Mouse (Mus musculus): ENCODE measurements around the gene Zfpm1. TPM values are rescaled to one million over a fixed set of nuclear protein-coding genes. Genes with fewer than 3 reads are reported as not detected.
A peak's percentile ranks its signal among the peaks of the same experiment; 100 is the strongest.

Gene Zfpm1
- polyA plus RNA-seq, 1 experiment: 5.8 TPM

DNA sequence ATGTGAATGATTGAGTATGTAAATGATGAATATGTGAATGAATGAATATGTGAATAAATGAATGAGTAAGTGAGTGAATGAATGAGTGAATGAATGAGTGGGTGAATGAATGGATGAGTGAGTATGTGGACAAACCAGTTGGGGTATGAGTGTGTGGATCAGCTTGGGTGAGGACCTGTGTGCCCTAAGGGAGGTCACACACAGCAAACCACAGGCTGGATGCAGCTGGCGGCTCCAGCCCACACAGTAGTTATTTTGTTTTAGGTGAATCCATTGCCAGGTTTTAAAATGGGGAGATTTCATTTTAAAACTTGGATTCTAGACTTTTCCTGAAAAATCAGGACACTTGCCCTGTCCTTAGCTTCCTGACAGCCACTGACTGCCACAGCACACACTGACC lies 30.2 kb upstream of the Zfpm1 start:
- Histone ChIP-seq H3K4me3 (ENCODE audit: insufficient read depth, low read length) (no peak overlapping the region), H3K27ac (ENCODE audit: insufficient read depth, low read depth, low read length) (no peak overlapping the region), H3K4me1 (ENCODE audit: control insufficient read depth, insufficient read depth, low read length) (peaks cover 1% of the 10 kb centered on the region)
- TF ChIP-seq CTCF (IDR thresholded peaks at IDR 0.05; ENCODE audit: low read depth, low read length): no peak
- TF ChIP-seq POLR2A (IDR thresholded peaks at IDR 0.05; ENCODE audit: borderline replicate concordance, low read depth, low read length): no peak

DNA sequence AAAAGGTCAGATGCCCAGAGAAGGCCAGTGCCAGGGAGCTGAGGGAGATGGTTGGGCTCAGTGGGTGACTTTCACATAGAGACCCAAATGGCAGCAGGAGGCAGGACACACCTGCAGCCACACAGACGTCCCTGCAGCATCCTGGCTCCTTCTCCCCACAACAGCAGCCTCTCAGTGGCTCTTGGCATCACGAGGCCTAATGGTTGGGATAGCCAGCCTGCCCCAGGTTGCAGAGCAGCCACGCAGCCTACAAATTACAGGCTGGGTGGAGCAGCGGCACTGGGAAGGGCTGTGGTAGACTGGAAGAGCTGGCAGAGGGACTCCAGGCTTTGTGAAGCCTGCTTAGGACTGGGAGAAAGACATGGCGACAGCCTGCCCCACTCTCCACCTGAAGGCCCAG lies 29.6 kb upstream of the Zfpm1 start:
- Histone ChIP-seq H3K4me1 (ENCODE audit: control insufficient read depth, insufficient read depth, low read length) (no peaks in the 10 kb centered on the region), H3K27ac (ENCODE audit: insufficient read depth, low read depth, low read length) (no peak overlapping the region), H3K4me3 (ENCODE audit: insufficient read depth, low read length) (no peak overlapping the region)
- no peak for TF ChIP-seq POLR2A (IDR thresholded peaks at IDR 0.05; ENCODE audit: borderline replicate concordance, low read depth, low read length)
- no peak for TF ChIP-seq CTCF (IDR thresholded peaks at IDR 0.05; ENCODE audit: low read depth, low read length)

DNA sequence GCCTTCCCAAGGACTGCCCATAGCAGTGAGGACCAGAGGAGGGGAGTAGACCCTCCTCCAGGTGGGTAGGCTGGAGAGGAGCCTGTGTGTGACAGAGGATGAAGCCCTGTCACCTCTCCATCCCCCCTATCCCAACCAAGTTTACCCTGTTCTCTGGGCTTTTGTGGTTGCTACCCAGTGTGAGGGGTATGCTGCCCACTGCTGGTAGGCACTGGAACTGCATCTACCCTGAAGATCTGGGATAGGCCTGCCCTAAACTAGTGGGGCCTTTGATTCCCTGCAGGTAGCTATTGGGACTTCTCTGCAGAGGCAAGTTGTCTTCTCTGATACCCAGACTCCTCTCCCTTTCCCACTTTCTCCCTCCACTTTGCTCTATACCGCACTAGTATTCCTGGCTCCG lies 22.6 kb upstream of the Zfpm1 start:
- no peak overlapping the region for H3K4me3 ChIP-seq (ENCODE audit: insufficient read depth, low read length)
- no peak overlapping the region for H3K27ac ChIP-seq (ENCODE audit: insufficient read depth, low read depth, low read length)
- H3K4me1 ChIP-seq (ENCODE audit: control insufficient read depth, insufficient read depth, low read length): peaks cover 10% of the 10 kb centered on the region
- TF ChIP-seq POLR2A (IDR thresholded peaks at IDR 0.05; ENCODE audit: borderline replicate concordance, low read depth, low read length): no peak
- TF ChIP-seq CTCF (IDR thresholded peaks at IDR 0.05; ENCODE audit: low read depth, low read length): peak; percentile 98

DNA sequence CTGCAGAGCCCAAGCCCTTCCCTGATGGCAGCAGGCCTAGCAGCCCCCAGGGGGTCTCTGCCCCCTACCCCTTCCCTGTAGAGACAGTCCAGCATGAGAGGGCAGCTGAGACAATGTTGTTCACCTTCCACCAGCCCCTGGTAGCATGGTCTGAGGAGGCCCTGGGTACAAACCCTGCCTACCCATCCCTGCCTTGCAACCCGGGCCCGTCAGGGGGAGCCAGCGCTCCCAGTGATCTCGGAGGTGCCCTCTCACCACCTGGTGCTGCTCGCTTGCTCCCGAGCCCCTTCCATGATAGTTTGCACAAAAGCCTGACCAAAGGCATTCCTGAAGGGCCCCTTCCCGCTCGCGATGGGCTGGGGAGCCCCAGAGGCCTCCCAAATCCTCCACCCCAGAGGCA lies 21.2 kb upstream of the Zfpm1 start:
- peaks cover 20% of the 10 kb centered on the region for H3K4me1 ChIP-seq (ENCODE audit: control insufficient read depth, insufficient read depth, low read length)
- TF ChIP-seq CTCF (IDR thresholded peaks at IDR 0.05; ENCODE audit: low read depth, low read length) (no peak), POLR2A (IDR thresholded peaks at IDR 0.05; ENCODE audit: borderline replicate concordance, low read depth, low read length) (no peak)
- H3K27ac ChIP-seq (ENCODE audit: insufficient read depth, low read depth, low read length): no peak overlapping the region
- H3K4me3 ChIP-seq (ENCODE audit: insufficient read depth, low read length): no peak overlapping the region

DNA sequence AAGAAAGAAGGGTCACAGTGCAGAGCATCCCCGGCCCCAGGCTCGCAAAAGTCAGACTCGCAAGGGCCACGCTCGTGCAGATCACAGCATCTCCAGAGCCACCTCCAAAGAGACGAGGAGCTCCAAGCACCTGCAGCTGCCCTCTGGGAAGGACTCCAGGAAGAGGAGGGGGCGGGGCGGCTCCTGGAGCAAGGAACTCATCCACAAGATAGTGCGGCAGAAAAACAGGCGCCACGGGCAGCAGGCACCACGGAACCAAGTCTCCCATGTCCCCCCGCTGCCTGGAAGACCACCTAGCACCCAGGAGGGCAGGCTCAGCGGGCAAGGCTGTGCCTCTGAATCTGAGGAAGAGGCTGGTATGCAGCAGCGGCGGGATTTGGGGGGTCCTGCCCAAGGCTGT lies 19.1 kb upstream of the Zfpm1 start:
- no peak for TF ChIP-seq POLR2A (IDR thresholded peaks at IDR 0.05; ENCODE audit: borderline replicate concordance, low read depth, low read length)
- no peak for TF ChIP-seq CTCF (IDR thresholded peaks at IDR 0.05; ENCODE audit: low read depth, low read length)
- H3K27ac ChIP-seq (ENCODE audit: insufficient read depth, low read depth, low read length): no peak overlapping the region
- H3K4me1 ChIP-seq (ENCODE audit: control insufficient read depth, insufficient read depth, low read length): peaks cover 20% of the 10 kb centered on the region
- H3K4me3 ChIP-seq (ENCODE audit: insufficient read depth, low read length): no peak overlapping the region

DNA sequence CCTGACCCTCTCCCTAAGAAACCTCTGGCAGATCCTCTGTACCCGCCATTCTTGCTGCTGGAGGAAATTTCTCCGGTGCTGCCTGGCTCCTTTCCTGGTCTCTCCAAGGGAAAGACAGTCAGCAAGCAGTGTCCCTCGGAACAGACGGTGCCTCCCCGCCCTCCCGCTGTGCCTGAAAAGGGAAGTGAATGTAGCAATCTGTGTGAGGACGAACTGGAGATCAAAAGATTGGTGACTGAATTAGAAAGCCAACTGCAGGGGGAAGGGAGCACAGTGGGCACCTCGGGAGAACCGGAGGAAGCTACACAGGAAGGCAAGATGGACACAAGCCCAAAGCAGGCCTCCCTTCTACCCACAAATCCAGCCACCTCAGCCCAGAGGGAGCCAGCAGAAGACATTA lies 17.7 kb upstream of the Zfpm1 start:
- H3K27ac ChIP-seq (ENCODE audit: insufficient read depth, low read depth, low read length): peak overlapping the region; percentile 68
- TF ChIP-seq CTCF (IDR thresholded peaks at IDR 0.05; ENCODE audit: low read depth, low read length) (no peak), POLR2A (IDR thresholded peaks at IDR 0.05; ENCODE audit: borderline replicate concordance, low read depth, low read length) (no peak)
- H3K4me3 ChIP-seq (ENCODE audit: insufficient read depth, low read length): peak overlapping the region; percentile 15
- peaks cover 20% of the 10 kb centered on the region for H3K4me1 ChIP-seq (ENCODE audit: control insufficient read depth, insufficient read depth, low read length)

DNA sequence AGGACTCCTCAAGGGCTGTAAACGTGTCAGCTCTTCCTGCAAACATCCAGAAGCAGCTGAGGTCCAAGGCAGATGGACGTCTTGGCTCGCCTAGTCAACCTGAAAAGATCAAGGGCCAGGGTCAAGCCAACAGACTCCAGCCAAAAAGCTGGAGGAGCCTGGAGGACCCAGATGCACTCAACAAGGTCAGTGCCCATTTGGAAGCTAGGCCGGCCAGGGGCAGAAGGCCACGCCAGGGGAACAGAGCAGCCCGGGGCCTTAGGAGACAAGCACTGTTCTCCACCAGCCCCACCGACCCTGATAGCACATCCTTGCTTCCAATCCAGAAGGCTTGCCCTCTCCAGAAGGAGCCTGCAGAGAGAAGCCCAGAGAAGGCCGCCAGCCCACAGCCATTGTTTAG lies 16.4 kb upstream of the Zfpm1 start:
- no peak overlapping the region for H3K4me3 ChIP-seq (ENCODE audit: insufficient read depth, low read length)
- no peak for TF ChIP-seq CTCF (IDR thresholded peaks at IDR 0.05; ENCODE audit: low read depth, low read length)
- H3K27ac ChIP-seq (ENCODE audit: insufficient read depth, low read depth, low read length): no peak overlapping the region
- peaks cover 20% of the 10 kb centered on the region for H3K4me1 ChIP-seq (ENCODE audit: control insufficient read depth, insufficient read depth, low read length)

DNA sequence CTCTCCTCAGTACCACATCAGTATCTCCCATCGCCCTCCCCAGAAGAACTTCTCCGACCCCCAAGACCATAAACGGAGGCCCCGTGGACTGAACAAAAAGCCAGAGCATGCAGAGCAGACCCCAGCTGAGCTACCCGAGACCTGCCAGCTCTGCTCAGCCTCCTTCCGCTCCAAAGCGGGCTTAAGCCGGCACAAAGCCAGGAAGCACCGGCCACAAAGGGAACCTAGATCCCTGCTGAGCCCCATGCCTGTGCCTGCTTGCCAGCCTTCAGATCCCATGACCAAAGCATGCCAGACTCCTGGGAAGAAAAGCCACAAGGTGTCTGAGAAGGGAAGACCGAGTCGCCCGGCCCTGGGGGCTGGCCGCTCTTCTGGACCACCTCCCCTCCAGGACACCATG lies 15.1 kb upstream of the Zfpm1 start:
- H3K4me1 ChIP-seq (ENCODE audit: control insufficient read depth, insufficient read depth, low read length): peaks cover 20% of the 10 kb centered on the region
- no peak overlapping the region for H3K27ac ChIP-seq (ENCODE audit: insufficient read depth, low read depth, low read length)
- H3K4me3 ChIP-seq (ENCODE audit: insufficient read depth, low read length): no peak overlapping the region
- TF ChIP-seq CTCF (IDR thresholded peaks at IDR 0.05; ENCODE audit: low read depth, low read length): no peak
- no peak for TF ChIP-seq POLR2A (IDR thresholded peaks at IDR 0.05; ENCODE audit: borderline replicate concordance, low read depth, low read length)

DNA sequence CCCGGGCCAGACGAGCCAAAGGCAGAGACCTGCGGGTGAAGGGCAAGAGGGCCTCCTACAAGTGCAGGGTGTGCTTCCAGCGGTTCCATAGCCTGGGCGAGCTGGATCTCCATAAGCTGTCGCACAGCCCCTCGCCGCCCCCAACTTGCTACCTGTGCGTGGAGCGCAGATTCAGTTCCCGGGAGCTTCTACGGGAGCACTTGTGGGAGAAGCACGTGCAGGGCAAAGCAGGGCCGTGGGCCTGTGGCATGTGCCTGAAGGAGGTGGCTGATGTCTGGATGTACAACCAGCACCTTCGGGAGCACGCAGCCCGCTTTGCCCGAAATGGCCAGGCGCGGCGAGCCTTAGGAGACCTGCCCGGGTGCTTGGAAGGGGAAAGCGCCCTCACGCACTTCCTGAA lies 13.1 kb upstream of the Zfpm1 start:
- Histone ChIP-seq H3K4me1 (ENCODE audit: control insufficient read depth, insufficient read depth, low read length) (peaks cover 13% of the 10 kb centered on the region), H3K27ac (ENCODE audit: insufficient read depth, low read depth, low read length) (no peak overlapping the region), H3K4me3 (ENCODE audit: insufficient read depth, low read length) (no peak overlapping the region)
- TF ChIP-seq POLR2A (IDR thresholded peaks at IDR 0.05; ENCODE audit: borderline replicate concordance, low read depth, low read length) (no peak), CTCF (IDR thresholded peaks at IDR 0.05; ENCODE audit: low read depth, low read length) (no peak)

DNA sequence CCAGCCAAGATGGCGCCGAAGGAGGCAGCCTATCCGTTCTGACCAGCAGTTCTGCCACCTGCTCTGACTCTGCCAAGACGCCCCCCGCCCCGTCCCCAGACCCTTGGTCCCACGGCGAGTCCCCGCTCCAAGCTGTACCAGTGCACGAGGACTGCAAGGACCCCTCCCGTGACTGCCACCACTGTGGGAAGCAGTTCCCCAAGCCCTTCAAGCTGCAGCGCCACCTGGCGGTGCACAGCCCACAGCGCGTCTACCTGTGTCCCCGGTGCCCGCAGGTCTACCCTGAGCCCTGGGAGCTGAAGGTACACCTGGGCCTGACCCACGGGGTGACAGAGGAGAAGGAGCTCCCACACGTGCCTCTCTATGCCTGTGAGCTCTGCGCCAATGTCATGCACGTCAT lies 12.5 kb upstream of the Zfpm1 start:
- Histone ChIP-seq H3K27ac (ENCODE audit: insufficient read depth, low read depth, low read length) (no peak overlapping the region), H3K4me1 (ENCODE audit: control insufficient read depth, insufficient read depth, low read length) (peaks cover 9% of the 10 kb centered on the region), H3K4me3 (ENCODE audit: insufficient read depth, low read length) (no peak overlapping the region)
- TF ChIP-seq CTCF (IDR thresholded peaks at IDR 0.05; ENCODE audit: low read depth, low read length): peak; percentile 90
- TF ChIP-seq POLR2A (IDR thresholded peaks at IDR 0.05; ENCODE audit: borderline replicate concordance, low read depth, low read length): no peak

DNA sequence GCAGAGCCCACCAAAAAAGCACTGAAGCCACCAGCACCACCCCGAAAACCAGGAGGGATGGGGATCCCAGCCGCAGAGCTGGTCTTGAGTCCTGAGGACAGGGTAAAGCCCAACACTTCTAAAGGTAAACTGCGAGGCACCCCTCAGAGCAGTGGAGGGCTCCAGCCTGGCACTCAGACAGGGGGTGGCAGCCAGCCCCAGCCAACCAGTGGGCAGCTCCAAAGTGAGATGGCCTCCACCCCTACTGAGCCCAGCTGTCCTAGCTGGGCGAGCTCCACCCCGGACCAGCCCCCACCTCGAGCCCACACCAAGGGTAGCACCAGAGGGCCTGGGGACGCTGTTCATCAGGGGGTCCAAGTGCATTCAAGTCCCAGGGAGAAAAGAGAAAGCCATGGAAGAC lies 11.4 kb upstream of the Zfpm1 start:
- H3K27ac ChIP-seq (ENCODE audit: insufficient read depth, low read depth, low read length): no peak overlapping the region
- no peak overlapping the region for H3K4me3 ChIP-seq (ENCODE audit: insufficient read depth, low read length)
- no peak for TF ChIP-seq POLR2A (IDR thresholded peaks at IDR 0.05; ENCODE audit: borderline replicate concordance, low read depth, low read length)
- no peak for TF ChIP-seq CTCF (IDR thresholded peaks at IDR 0.05; ENCODE audit: low read depth, low read length)
- H3K4me1 ChIP-seq (ENCODE audit: control insufficient read depth, insufficient read depth, low read length): no peaks in the 10 kb centered on the region

Data from bone marrow macrophage, adult 2 months (primary cell).